In genomic region chr10:80089146-80089545, GRCm38 (mm10) we compare ENCODE assay signal across 13 mouse cellular contexts. TPM values are rescaled to one million over a fixed set of nuclear protein-coding genes. Genes with fewer than 3 reads are reported as not detected.
DNase-seq lines count a peak whose midpoint lies in the region; ATAC-seq and TF ChIP-seq lines count a peak whose summit lies in the region.
"Had no signal": no experiment of that assay in that cellular context is flagged by ENCODE, and none has a peak within 500 bp of the region (broad histone marks: within the 10 kb centered on the region; RNA-seq: fewer than 3 reads in every experiment).

No protein-coding gene starts in this region.

- no peaks in the 10 kb centered on the region for H3K9me3 ChIP-seq in hindbrain, embryonic 10.5 days
- no peaks in the 10 kb centered on the region for H3K9me3 ChIP-seq in hindbrain, embryonic 13.5 days
- no peaks in the 10 kb centered on the region for H3K9me3 ChIP-seq in E14TG2a.4 (ENCODE audit: low read length)
- no peaks in the 10 kb centered on the region for H3K9me3 ChIP-seq in intestine, embryonic 16.5 days (ENCODE audit: control insufficient read depth, low read length)
- H3K9me3 ChIP-seq in limb, embryonic 10.5 days (replicated peaks): no peaks in the 10 kb centered on the region

- no peak for TF ChIP-seq CTCF in E14TG2a.4 (conservative IDR thresholded peaks at IDR 0.05; ENCODE audit: low read length)

- 55% methylated on average over 4 of the region's 4 CpGs for WGBS in hindbrain, embryonic 10.5 days
- WGBS in hindbrain, embryonic 13.5 days: 53% methylated on average over 4 of the region's 4 CpGs
- 50% methylated on average over 4 of the region's 4 CpGs for WGBS in intestine, embryonic 16.5 days
- 61% methylated on average over 4 of the region's 4 CpGs for WGBS in limb, embryonic 10.5 days

- H3K9ac ChIP-seq in hindbrain, embryonic 13.5 days: no peak overlapping the region
- H3K9ac ChIP-seq in intestine, embryonic 16.5 days (ENCODE audit: low read depth, low read length): peak overlapping the region; percentile 14; the same call in 1 of the 2 replicates

- peaks cover 8% of the 10 kb centered on the region for H3K4me1 ChIP-seq in hindbrain, embryonic 10.5 days (replicated peaks)
- H3K4me1 ChIP-seq in hindbrain, embryonic 13.5 days (replicated peaks): no peaks in the 10 kb centered on the region
- H3K4me1 ChIP-seq in E14TG2a.4 (replicated peaks; ENCODE audit: low read depth, low read length): peaks cover 59% of the 10 kb centered on the region
- peaks cover 6% of the 10 kb centered on the region; the same call in 1 of the 2 replicates for H3K4me1 ChIP-seq in intestine, embryonic 16.5 days (ENCODE audit: control insufficient read depth, insufficient read depth, low read length)
- peaks cover 7% of the 10 kb centered on the region for H3K4me1 ChIP-seq in limb, embryonic 10.5 days

- no peak overlapping the region for H3K4me3 ChIP-seq in hindbrain, embryonic 10.5 days
- H3K4me3 ChIP-seq in hindbrain, embryonic 13.5 days: no peak overlapping the region
- 0 out of 2 replicates have a peak overlapping the region, but pooled peaks have one; percentile 3 for H3K4me3 ChIP-seq in E14TG2a.4 (replicated peaks; ENCODE audit: low read length)
- H3K4me3 ChIP-seq in intestine, embryonic 16.5 days (ENCODE audit: low read length): no peak overlapping the region
- 0 out of 2 replicates have a peak overlapping the region, but pooled peaks have one; percentile 5 for H3K4me3 ChIP-seq in limb, embryonic 10.5 days
- H3K4me3 ChIP-seq: erythroblast, embryonic 14.5 days had no signal

- peak overlapping the region; percentile 63; the same call in 1 of the 2 replicates for H3K27ac ChIP-seq in hindbrain, embryonic 10.5 days
- no peak overlapping the region for H3K27ac ChIP-seq in hindbrain, embryonic 13.5 days
- no peak overlapping the region for H3K27ac ChIP-seq in intestine, embryonic 16.5 days (ENCODE audit: low read length)
- no peak overlapping the region; the same call in 1 of the 2 replicates for H3K27ac ChIP-seq in limb, embryonic 10.5 days

- peaks cover 27% of the 10 kb centered on the region for H3K36me3 ChIP-seq in hindbrain, embryonic 10.5 days
- peaks cover 16% of the 10 kb centered on the region for H3K36me3 ChIP-seq in hindbrain, embryonic 13.5 days
- peaks cover 69% of the 10 kb centered on the region for H3K36me3 ChIP-seq in E14TG2a.4 (ENCODE audit: insufficient read depth, low read length)
- no peaks in the 10 kb centered on the region for H3K36me3 ChIP-seq in intestine, embryonic 16.5 days (ENCODE audit: control insufficient read depth, insufficient read depth, low read length)
- peaks cover 31% of the 10 kb centered on the region for H3K36me3 ChIP-seq in limb, embryonic 10.5 days

- DNase-seq in hindbrain, embryonic 10.5 days (ENCODE audit: low spot score): no peak
- DNase-seq in limb, embryonic 10.5 days (ENCODE audit: low spot score): no peak
- no peak for DNase-seq in c-Kit-positive CD71-positive TER-119-positive erythroid progenitor cells, embryonic 14.5 days (ENCODE audit: low spot score)
- DNase-seq in urinary bladder, adult 18-20 months (ENCODE audit: low spot score in 2 of 2): no peak
- DNase-seq in right cerebral cortex, adult 18-20 months: no peak
- DNase-seq: adrenal gland, postnatal 25 days; cerebellum, adult 9-11 months; lung, postnatal 14 days; thymus, postnatal 14 days had no signal

- no peaks in the 10 kb centered on the region for H3K27me3 ChIP-seq in hindbrain, embryonic 10.5 days (ENCODE audit: insufficient read depth, poor library complexity, severe bottlenecking)
- no peaks in the 10 kb centered on the region for H3K27me3 ChIP-seq in hindbrain, embryonic 13.5 days
- no peaks in the 10 kb centered on the region for H3K27me3 ChIP-seq in E14TG2a.4 (ENCODE audit: insufficient read depth, low read length)
- H3K27me3 ChIP-seq in intestine, embryonic 16.5 days (replicated peaks; ENCODE audit: control insufficient read depth, insufficient read depth, low read length): no peaks in the 10 kb centered on the region
- H3K27me3 ChIP-seq in limb, embryonic 10.5 days (ENCODE audit: low read depth, poor library complexity, severe bottlenecking): no peaks in the 10 kb centered on the region

- no peak for ATAC-seq in hindbrain, embryonic 13.5 days (ENCODE audit: low FRiP score)
- no peak for ATAC-seq in intestine, embryonic 16.5 days

- H3K4me2 ChIP-seq in hindbrain, embryonic 13.5 days: no peak overlapping the region
- no peak overlapping the region for H3K4me2 ChIP-seq in intestine, embryonic 16.5 days (ENCODE audit: low read depth, low read length)

RNA-seq across cellular contexts. Expression of gene Sbno2, which starts 16.2 kb away (rescaled TPM):
- 16.8 and 17.2 TPM in 2 replicates for polyA plus RNA-seq in hindbrain, embryonic 10.5 days (2016; fragmentation: Nextera tagmentation; extraction: Ambion mirVana)
- polyA plus RNA-seq in hindbrain, embryonic 13.5 days (2015; fragmentation: Nextera tagmentation; extraction: Ambion mirVana): 13.6 and 14.4 TPM in 2 replicates
- polyA plus RNA-seq in intestine, embryonic 16.5 days (2015; fragmentation: Nextera tagmentation; extraction: Ambion mirVana): 13.4 and 14.3 TPM in 2 replicates
- polyA plus RNA-seq in limb, embryonic 10.5 days (2016; fragmentation: Nextera tagmentation; extraction: Ambion mirVana): 17.1 and 18.4 TPM in 2 replicates

RNA-seq across cellular contexts. Expression of gene Stk11, which starts 26.5 kb away (rescaled TPM):
- polyA plus RNA-seq in hindbrain, embryonic 10.5 days (2016; fragmentation: Nextera tagmentation; extraction: Ambion mirVana): 18.5 and 21.1 TPM in 2 replicates
- 16.3 and 18.2 TPM in 2 replicates for polyA plus RNA-seq in hindbrain, embryonic 13.5 days (2015; fragmentation: Nextera tagmentation; extraction: Ambion mirVana)
- polyA plus RNA-seq in intestine, embryonic 16.5 days (2015; fragmentation: Nextera tagmentation; extraction: Ambion mirVana): 13.8 and 15.7 TPM in 2 replicates
- polyA plus RNA-seq in limb, embryonic 10.5 days (2016; fragmentation: Nextera tagmentation; extraction: Ambion mirVana): 16.1 and 17.0 TPM in 2 replicates

RNA-seq across cellular contexts. Expression of gene Gpx4, which starts 42.2 kb away (rescaled TPM):
- polyA plus RNA-seq in hindbrain, embryonic 10.5 days (2016; fragmentation: Nextera tagmentation; extraction: Ambion mirVana): 681 and 705 TPM in 2 replicates
- 509 and 531 TPM in 2 replicates for polyA plus RNA-seq in hindbrain, embryonic 13.5 days (2015; fragmentation: Nextera tagmentation; extraction: Ambion mirVana)
- 942 and 972 TPM in 2 replicates for polyA plus RNA-seq in intestine, embryonic 16.5 days (2015; fragmentation: Nextera tagmentation; extraction: Ambion mirVana)
- 589 and 631 TPM in 2 replicates for polyA plus RNA-seq in limb, embryonic 10.5 days (2016; fragmentation: Nextera tagmentation; extraction: Ambion mirVana)

RNA-seq across cellular contexts. Expression of gene Atp5d, which starts 49.3 kb away (rescaled TPM):
- polyA plus RNA-seq in hindbrain, embryonic 10.5 days (2016; fragmentation: Nextera tagmentation; extraction: Ambion mirVana): 484 and 504 TPM in 2 replicates
- polyA plus RNA-seq in hindbrain, embryonic 13.5 days (2015; fragmentation: Nextera tagmentation; extraction: Ambion mirVana): 434 and 449 TPM in 2 replicates
- polyA plus RNA-seq in intestine, embryonic 16.5 days (2015; fragmentation: Nextera tagmentation; extraction: Ambion mirVana): 846 and 854 TPM in 2 replicates
- polyA plus RNA-seq in limb, embryonic 10.5 days (2016; fragmentation: Nextera tagmentation; extraction: Ambion mirVana): 487 and 503 TPM in 2 replicates

RNA-seq across cellular contexts. Expression of gene Polr2e, which starts 49.6 kb away (rescaled TPM):
- polyA plus RNA-seq in hindbrain, embryonic 10.5 days (2016; fragmentation: Nextera tagmentation; extraction: Ambion mirVana): 261 and 268 TPM in 2 replicates
- polyA plus RNA-seq in hindbrain, embryonic 13.5 days (2015; fragmentation: Nextera tagmentation; extraction: Ambion mirVana): 150 and 154 TPM in 2 replicates
- 190 and 212 TPM in 2 replicates for polyA plus RNA-seq in intestine, embryonic 16.5 days (2015; fragmentation: Nextera tagmentation; extraction: Ambion mirVana)
- 319 and 357 TPM in 2 replicates for polyA plus RNA-seq in limb, embryonic 10.5 days (2016; fragmentation: Nextera tagmentation; extraction: Ambion mirVana)

Comparison
In these comparisons a context has a peak if more than half of its experiments do, and no peak if none do; other contexts are left out.
1. H3K4me3 ChIP-seq: peak in E14TG2a.4 (single experiment) and limb, embryonic 10.5 days (single experiment); none in hindbrain, embryonic 10.5 days (single experiment), hindbrain, embryonic 13.5 days (single experiment) and intestine, embryonic 16.5 days (single experiment).